Mouse (Mus musculus): ENCODE results near the gene Smco1.

GRCm38 (mm10) chr16:32221803-32222202, 49.5 kb upstream of the Smco1 start:
- TF ChIP-seq CTCF (IDR thresholded peaks at IDR 0.05; ENCODE audit: low read depth, low read length) (no peak), POLR2AphosphoS5 (IDR thresholded peaks at IDR 0.05; ENCODE audit: insufficient replicate concordance, low read depth, low read length) (no peak), GATA1 (IDR thresholded peaks at IDR 0.05; ENCODE audit: borderline replicate concordance, low read length) (no peak), TAL1 (conservative IDR thresholded peaks at IDR 0.05; ENCODE audit: low read depth, low read length) (no peak), GATA2 (IDR thresholded peaks at IDR 0.05; ENCODE audit: borderline replicate concordance, low read depth, low read length) (no peak)

Measured in G1E (cell line).